Mouse (Mus musculus): Measurements from ENCODE around the gene Gm10306. TPM values are rescaled to one million over a fixed set of nuclear protein-coding genes. Genes with fewer than 3 reads are reported as not detected.

Gene Gm10306
- total and polyA plus RNA-seq, 3 experiments, result 0.68 TPM; not detected in 2

DNA sequence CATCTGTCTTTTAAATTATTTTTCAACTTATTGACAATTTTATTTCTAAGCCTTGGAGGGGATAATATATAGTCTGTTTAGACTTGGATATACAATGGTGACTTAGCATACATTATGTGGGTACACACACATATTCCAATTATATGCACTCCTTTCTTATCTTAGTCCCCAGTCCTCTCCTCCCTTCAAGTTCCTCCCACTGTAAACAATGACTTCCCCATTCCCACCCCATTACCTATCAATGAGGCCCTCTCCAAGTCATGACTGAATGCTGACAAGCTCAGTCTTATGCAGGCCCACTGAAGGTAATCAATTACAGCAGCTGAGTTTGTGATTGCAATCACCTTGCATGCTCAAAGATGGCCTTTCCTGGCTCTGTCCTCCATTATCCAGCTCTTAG lies 8.0 kb downstream of the Gm10306 start:
- H3K27ac ChIP-seq (ENCODE audit: insufficient read depth, low read depth), result no peak overlapping the region
- no peak for DNase-seq (ENCODE audit: extremely low read depth)
- in situ Hi-C loops (cut with MboI; ENCODE audit: low pct_ligation_motif_present, low pct_unique_long_range_greater_than_20kb, low sequenced_read_pairs) (no loop called here), dilution Hi-C loops (cut with MboI; ENCODE audit: extremely low pct_ligation_motif_present, extremely low pct_unique_long_range_greater_than_20kb, low sequenced_read_pairs) (no loop called here)
- H3K9me3 ChIP-seq (replicated peaks; ENCODE audit: low read length), result no peaks in the 10 kb centered on the region
- no peaks in the 10 kb centered on the region for H3K79me2 ChIP-seq (replicated peaks; ENCODE audit: control insufficient read depth, extremely low read depth, insufficient read depth, poor library complexity, severe bottlenecking)
- H3K9ac ChIP-seq (ENCODE audit: insufficient read depth, low read depth), result no peak overlapping the region
- H3K4me3 ChIP-seq (replicated peaks in 1 of 3; ENCODE audit: low read depth in 2 of 3, low read length in 2 of 3, poor library complexity in 1 of 3), result no peak overlapping the region
- no peak overlapping the region for H3K4me2 ChIP-seq (ENCODE audit: insufficient read depth, low read depth, poor library complexity, severe bottlenecking)
- TF ChIP-seq BHLHE40 (IDR thresholded peaks at IDR 0.05; ENCODE audit: low read depth, low read length), result no peak
- TF ChIP-seq CHD1 (IDR thresholded peaks at IDR 0.05; ENCODE audit: low read depth, low read length), result no peak
- TF ChIP-seq POLR2AphosphoS2 (IDR thresholded peaks at IDR 0.05; ENCODE audit: low read depth, low read length), result no peak
- no peak for TF ChIP-seq RAD21 (IDR thresholded peaks at IDR 0.05; ENCODE audit: low read depth, low read length)
- TF ChIP-seq UBTF (IDR thresholded peaks at IDR 0.05; ENCODE audit: low read depth, low read length), result no peak
- no peak for TF ChIP-seq NRF1 (IDR thresholded peaks at IDR 0.05; ENCODE audit: low read depth, low read length)
- TF ChIP-seq ELF1 (IDR thresholded peaks at IDR 0.05; ENCODE audit: low read depth, low read length), result no peak
- TF ChIP-seq MEF2A (IDR thresholded peaks at IDR 0.05; ENCODE audit: borderline replicate concordance, low read depth, low read length), result no peak
- TF ChIP-seq HCFC1 (IDR thresholded peaks at IDR 0.05; ENCODE audit: low read depth, low read length), result no peak
- TF ChIP-seq MAZ (IDR thresholded peaks at IDR 0.05; ENCODE audit: low read depth, low read length), result no peak
- no peak for TF ChIP-seq PAX5 (IDR thresholded peaks at IDR 0.05; ENCODE audit: low read length)
- TF ChIP-seq ZKSCAN1 (IDR thresholded peaks at IDR 0.05; ENCODE audit: borderline replicate concordance, low read depth, low read length), result no peak
- no peak for TF ChIP-seq JUND (conservative IDR thresholded peaks at IDR 0.05; ENCODE audit: low read depth, low read length)
- H3K4me1 ChIP-seq (ENCODE audit: control insufficient read depth in 1 of 2, insufficient read depth in 2 of 2), result no peaks in the 10 kb centered on the region
- no peaks in the 10 kb centered on the region for H3K27me3 ChIP-seq (replicated peaks)
- peaks cover 4 to 23% of the 10 kb centered on the region in 2 experiments for H3K36me3 ChIP-seq (replicated peaks in 1 of 2; ENCODE audit: control insufficient read depth in 1 of 2, insufficient read depth in 1 of 2, low read length in 1 of 2)

DNA sequence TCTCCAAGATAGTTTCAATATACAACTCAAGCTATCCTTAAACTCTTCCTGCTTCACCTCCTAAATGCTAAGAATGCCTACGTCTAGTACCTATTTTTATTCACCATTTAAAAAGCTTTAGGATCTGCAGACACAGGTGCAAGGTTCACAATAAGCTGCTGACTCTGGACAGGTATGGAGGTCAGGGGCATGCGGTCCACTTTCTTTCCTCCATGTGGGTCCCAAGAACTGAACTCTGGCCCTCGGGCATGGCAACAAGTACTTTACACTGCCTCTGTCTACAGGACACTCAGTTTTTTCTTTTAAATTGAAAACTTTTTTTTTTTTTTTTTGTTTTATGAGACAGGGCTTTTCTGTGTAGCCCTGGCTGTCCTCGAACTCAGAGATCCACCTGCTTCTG lies 16.3 kb downstream of the Gm10306 start:
- dilution Hi-C loops (cut with MboI; ENCODE audit: extremely low pct_ligation_motif_present, extremely low pct_unique_long_range_greater_than_20kb, low sequenced_read_pairs), result no loop called here
- no peaks in the 10 kb centered on the region for H3K79me2 ChIP-seq (replicated peaks; ENCODE audit: control insufficient read depth, extremely low read depth, insufficient read depth, poor library complexity, severe bottlenecking)
- H3K4me2 ChIP-seq (ENCODE audit: insufficient read depth, low read depth, poor library complexity, severe bottlenecking), result no peak overlapping the region
- no peaks in the 10 kb centered on the region for H3K27me3 ChIP-seq (replicated peaks)
- no peaks in the 10 kb centered on the region for H3K4me1 ChIP-seq (ENCODE audit: control insufficient read depth in 1 of 2, insufficient read depth in 2 of 2)
- DNase-seq (ENCODE audit: extremely low read depth), result no peak
- TF ChIP-seq EP300 (IDR thresholded peaks at IDR 0.05; ENCODE audit: low read length) (no peak), JUN (IDR thresholded peaks at IDR 0.05; ENCODE audit: insufficient read depth, low read depth, low read length) (no peak), ELF1 (IDR thresholded peaks at IDR 0.05; ENCODE audit: low read depth, low read length) (no peak), GABPA (IDR thresholded peaks at IDR 0.05; ENCODE audit: insufficient replicate concordance, low read depth, low read length) (no peak), CHD2 (IDR thresholded peaks at IDR 0.05; ENCODE audit: low read length) (no peak), JUND (conservative IDR thresholded peaks at IDR 0.05; ENCODE audit: low read depth, low read length) (no peak), UBTF (IDR thresholded peaks at IDR 0.05; ENCODE audit: low read depth, low read length) (no peak), MAX (IDR thresholded peaks at IDR 0.05; ENCODE audit: low read length) (no peak), ZKSCAN1 (IDR thresholded peaks at IDR 0.05; ENCODE audit: borderline replicate concordance, low read depth, low read length) (no peak), MAZ (IDR thresholded peaks at IDR 0.05; ENCODE audit: low read depth, low read length) (no peak), MEF2A (IDR thresholded peaks at IDR 0.05; ENCODE audit: borderline replicate concordance, low read depth, low read length) (no peak)
- no peak overlapping the region for H3K4me3 ChIP-seq (replicated peaks in 1 of 3; ENCODE audit: low read depth in 2 of 3, low read length in 2 of 3, poor library complexity in 1 of 3)
- in situ Hi-C loops (cut with MboI; ENCODE audit: low pct_ligation_motif_present, low pct_unique_long_range_greater_than_20kb, low sequenced_read_pairs), result no loop called here
- no peak overlapping the region for H3K9ac ChIP-seq (ENCODE audit: insufficient read depth, low read depth)
- no peaks in the 10 kb centered on the region for H3K9me3 ChIP-seq (replicated peaks; ENCODE audit: low read length)
- H3K27ac ChIP-seq (ENCODE audit: insufficient read depth, low read depth), result no peak overlapping the region
- H3K36me3 ChIP-seq (replicated peaks in 1 of 2; ENCODE audit: control insufficient read depth in 1 of 2, insufficient read depth in 1 of 2, low read length in 1 of 2), result peaks cover 9 to 67% of the 10 kb centered on the region in 2 experiments
